Mouse (Mus musculus) erythroid progenitor cell, adult 5-6 weeks (primary cell): ENCODE data around the gene Pirt. TPM values are rescaled to one million over a fixed set of nuclear protein-coding genes. Genes with fewer than 3 reads are reported as not detected.

ENCODE experiments used
- ATAC-seq: replicated peaks from 2 replicates; pipeline ENCODE4 v1.8.0; 2016; ENCODE audit warnings: moderate number of reproducible peaks, mild to moderate bottlenecking, moderate TSS enrichment, inconsistent platforms; ENCODE audit not compliant: poor library complexity, low FRiP score, severe bottlenecking
- total RNA-seq, 2 experiments: library from RNA; stranded (forward) in 1 of 2; stranded (reverse) in 1 of 2; fragments of 150-400 nt in 1 of 2; fragments of 186-747, 209-891 nt in 1 of 2; gene quantifications; 2 replicates each; pipeline versions ENCODE4 v1.2.3 to v1.2.4; 2015 to 2017; ENCODE audit warnings: low replicate concordance in 2 of 2

The Pirt gene
- total RNA-seq, 2 experiments from 2014 or later: not detected

DNA sequence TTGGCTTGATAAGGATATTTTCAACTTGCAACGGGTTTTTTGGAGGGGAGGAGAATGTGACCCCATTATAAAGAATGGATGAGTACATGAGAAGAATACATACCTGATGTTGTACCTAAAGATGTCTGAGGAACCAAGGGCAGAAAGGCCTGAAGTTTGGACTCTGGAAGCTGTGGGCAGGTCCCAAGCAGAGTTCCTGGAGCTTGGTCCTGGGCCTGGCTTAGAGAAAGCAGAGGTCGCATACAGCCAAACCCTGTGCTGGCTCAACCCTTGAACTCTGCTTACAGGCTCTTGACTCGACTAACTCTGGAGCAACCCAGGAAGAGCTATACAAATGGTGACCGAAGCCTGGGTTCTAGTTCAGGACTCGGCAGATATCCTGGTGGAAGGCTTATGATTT, 30.2 kb downstream of the Pirt start:
- no peak for ATAC-seq

DNA sequence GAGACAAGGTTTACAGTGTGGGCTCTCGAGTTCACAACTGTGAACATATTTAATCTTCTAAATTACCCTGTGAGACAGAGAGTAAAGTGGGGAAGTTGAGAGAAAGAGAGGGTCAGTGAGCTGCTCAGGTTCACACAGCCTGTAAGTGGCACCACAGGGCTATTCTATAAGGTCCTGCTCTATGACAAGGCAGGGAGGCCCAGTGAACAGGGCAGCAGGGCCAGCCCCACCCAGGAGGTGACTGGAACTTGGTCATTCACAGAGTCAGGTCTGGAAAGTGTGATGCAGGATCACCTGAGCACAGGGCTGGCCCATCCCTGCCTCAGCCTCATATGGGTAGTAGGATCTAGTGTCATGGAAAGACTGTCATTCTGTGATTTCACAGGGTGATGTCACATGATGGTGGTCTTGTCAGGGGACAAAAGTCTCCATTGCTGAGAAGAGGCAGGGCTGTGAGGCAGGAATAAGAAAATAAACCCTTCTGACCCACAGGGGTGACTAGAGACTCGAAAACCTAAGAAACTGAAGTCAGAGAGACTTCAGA, 33.5 kb downstream of the Pirt start:
- ATAC-seq: no peak

DNA sequence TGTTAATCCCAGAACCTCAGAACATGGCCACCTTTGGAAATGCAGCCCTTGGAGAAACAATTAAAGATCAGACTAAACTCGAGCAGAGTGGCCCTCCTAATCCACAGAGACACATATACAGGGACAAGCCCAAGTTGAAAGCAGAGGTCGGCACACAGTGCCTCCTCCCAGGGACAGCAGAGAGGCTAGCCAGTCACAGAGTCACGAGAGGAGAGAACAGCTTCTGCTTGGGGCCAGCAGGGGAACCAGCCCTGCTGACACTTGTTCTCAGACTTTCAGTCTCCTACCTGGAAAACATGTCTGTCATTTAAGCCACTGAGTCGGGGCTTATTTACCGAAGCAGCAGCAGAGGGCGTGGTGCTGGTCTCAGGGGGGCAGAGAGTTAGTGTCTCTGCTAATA, 34.7 kb downstream of the Pirt start:
- no peak for ATAC-seq

DNA sequence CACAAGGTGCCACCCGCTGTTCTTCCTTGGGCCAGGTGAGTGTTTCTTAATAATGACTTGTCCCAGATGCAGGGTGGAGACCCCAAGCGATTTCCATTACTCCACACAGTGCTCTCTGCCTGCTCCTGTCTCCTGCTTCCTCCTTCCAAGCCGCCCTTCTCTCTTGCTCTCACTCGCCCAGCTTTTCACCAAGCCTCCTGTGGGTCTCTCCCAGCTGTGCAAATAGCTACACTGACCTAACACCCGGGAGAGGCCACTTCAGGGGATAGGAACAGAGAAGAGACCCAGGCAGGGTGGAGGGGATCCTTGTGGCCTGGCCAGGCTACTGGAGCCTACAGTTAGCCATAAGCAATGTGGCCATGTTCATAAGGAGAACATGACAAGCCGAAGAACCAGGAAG, 35.1 kb downstream of the Pirt start:
- no peak for ATAC-seq

DNA sequence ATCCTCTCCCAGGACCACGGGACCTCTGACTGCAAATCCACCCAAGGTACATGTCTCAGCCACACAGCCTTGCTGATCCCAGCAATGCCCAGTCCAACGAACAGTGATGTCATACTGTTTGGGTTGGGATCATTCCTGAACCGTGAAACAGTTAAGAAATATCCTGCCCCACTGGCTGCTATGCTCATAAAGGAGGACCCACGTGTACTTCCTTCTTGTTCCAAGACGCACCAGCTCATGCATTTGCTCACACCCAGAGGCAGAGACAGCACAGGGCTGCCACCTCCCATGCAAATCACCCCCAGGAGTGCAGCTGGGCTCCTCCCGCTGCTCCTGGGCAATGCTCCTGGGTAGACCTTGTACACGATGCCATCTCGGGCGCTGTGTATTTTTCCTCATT, 44.5 kb downstream of the Pirt start, which contains the start of gene Tmem238l:
Gene Tmem238l (plus strand): TSS at position 336 of the 400 bp plus-strand sequence.
- no peak for ATAC-seq

DNA sequence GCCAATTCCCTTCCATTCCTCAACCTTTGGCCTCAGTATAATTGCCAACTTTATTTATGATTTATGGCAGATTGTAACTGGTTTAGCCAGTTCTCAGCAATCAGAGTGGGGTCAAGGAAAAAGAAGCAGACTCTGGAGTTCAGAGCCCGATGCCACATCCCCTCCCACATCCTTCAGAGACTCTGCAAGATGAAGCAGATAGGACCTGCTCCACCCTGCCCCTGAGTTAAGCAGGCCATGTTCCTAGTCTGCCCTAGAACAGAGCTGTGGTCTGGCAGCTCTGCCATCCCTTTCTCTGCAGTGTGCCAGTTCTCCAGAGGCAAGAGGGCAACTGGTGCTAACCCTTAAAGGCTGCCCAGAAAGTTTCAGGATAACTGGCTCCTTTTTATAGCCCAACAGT, 49.0 kb downstream of the Pirt start:
- no peak for ATAC-seq

DNA sequence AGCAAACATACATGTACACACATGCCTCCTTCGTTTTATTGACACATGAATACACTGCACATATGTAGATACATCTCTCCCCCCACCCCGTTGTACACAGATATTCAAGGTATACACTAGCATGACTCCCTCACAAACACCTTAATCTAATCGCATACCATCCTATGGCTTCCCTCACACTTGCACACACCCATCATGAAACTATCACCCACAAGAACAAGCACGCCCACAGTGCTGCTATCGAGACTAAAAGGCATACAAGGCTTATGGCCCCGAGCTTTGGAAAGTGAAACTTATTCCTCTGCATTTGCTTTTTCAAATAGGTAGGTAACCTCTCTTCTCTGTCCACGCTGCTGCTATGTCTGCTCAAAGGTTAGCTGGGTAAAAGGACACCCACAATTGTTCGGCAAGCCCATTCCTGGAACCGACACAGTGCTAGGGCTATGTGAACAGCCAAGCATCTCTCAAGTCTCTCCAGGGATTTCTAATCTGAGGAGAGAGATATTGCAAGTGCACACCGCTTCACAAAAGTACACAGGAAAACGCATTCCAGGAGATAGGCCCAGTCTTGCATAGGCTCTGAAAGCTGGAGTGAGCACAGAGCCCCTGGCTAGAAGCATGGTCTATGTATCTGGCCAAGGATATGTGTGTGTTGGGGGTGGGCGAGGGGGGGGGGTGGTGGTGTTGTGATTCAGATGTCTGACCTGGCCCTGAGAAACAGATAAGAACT, 49.8 kb downstream of the Pirt start:
- no peak for ATAC-seq

DNA sequence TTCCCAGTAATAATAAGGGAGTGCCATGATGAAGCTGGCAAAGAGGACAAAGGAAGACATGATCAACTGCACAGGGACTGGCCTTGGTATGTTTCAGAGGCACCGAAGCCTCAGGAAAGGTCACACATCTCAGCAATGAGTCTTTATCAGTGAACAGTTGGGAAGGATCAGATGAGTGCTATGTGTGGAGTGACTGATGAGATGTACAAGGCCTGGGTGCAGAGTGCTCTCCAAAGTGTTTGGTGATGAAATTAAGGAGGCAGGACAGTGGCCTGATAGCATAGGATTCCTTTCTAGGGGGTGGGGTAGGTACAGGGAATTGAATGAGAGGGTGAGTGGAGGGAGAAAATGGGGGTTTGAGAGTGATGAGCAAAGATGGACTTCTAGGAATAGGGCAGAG, 51.7 kb downstream of the Pirt start:
- no peak for ATAC-seq

DNA sequence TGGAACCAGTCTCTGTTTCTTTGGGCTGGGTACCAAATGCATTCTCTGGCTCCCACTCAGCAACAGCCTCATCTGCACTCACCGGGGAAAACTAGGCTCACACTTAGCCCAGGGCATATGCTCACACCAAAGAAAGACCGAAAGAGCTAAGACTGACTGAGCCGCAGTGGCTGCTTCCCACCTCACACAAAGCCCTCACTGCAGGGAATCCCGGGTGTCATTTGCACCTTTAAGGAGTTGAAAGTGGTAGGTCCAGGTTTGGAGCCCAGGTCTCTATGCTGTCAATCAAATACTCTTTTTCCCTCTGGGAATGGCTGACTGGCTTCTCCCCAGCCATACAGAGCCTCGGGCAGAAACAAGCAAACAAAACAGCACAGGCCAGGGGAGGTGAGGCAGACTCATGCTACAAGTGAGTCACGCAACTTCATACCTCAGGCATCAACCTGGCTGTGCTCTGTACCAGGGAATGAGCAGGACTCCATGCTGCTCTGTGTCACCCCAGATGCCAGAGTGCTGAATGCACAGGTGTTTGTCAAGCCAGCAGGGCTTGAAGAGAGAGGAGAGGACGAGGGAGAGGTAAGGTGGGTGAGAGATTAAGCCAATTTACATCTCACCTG, 54.8 kb downstream of the Pirt start:
- ATAC-seq: no peak

DNA sequence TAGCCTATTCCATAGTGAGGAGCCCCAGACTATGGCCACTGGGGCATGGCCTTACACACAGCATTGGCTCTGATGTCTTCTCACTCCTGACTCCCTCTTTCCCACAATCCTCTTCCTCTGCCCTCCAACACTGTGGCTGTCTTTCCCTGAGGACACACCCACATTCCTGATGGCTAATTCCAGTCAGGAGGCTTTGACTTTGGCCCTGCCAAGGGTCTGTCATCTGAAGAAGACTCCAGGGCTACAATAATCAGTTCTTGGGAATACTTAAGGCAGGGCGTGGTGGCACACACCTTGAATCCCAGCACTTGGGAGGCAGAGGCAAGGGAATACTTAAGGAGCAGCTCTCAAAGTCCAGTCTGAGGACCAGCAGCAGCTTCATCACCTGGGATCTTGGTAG, 56.8 kb downstream of the Pirt start:
- no peak for ATAC-seq

DNA sequence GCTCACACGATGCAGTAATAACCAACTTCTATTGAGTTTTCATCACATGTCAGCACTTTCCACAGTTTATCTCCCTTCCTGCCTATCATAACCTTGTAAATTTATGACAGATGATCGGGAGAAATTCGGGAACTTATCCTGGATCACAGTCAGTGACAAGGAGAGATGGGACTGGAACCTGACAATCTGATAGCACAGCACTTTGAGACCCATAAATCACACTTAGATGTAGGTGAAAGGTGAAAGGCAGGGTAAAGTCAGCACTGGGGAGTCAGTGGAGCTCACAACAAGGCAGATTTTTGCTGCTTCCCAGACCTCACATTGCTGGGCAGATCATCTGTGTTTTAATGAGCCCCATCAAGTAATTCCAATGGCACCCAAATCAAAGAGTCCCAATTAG, 61.7 kb downstream of the Pirt start:
- no peak for ATAC-seq

DNA sequence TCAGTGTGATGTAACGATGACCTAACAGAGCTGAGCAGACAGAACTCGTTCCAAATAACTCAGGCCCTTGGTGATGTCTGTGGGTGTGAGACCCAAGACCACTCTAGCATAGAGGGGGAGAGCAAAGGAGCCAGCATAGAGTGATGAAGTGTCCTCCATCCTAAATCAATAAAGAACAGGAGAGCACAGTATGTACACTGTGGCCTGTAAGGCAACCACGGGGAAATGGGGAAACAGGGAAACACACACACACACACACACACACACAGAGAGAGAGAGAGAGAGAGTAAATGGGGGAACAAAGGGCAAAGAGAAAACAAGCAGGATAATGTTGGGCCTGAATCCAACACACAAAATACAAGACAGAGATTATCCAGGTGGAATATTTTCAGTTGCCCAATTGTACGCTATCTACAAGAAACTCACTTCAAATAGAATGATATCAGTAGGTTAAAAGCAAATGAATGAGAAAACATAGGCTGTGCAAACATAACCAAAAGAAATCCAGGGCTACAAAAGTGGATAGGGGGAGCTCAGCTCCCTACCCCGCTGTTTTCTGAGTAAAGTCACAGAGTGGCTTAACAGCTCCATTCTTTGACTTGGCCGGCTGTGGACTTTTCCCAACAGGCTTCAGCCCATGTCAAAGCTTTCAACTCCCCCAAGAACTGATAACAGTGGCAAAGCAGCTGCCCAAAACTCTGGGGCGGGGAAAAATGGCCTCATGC, 64.0 kb downstream of the Pirt start:
- ATAC-seq: no peak

Other genes with a start within 250 kb of the Pirt start
- gene Tmem238l, start 44.7 kb downstream of the Pirt start, total RNA-seq (2015; ENCODE audit: low replicate concordance): not detected in 2 replicates
- not detected in 2 replicates for gene Tmem238l, start 44.7 kb downstream of the Pirt start, total RNA-seq (2017; ENCODE audit: low replicate concordance)
- 2.9 and 3.8 TPM in 2 replicates for gene Tmem220, start 113.2 kb downstream of the Pirt start, total RNA-seq (2015; ENCODE audit: low replicate concordance)
- gene Tmem220, start 113.2 kb downstream of the Pirt start, total RNA-seq (2017; ENCODE audit: low replicate concordance): 1.3 TPM in 1 of 2 replicates, not detected in the other
- gene Adprm, start 140.6 kb downstream of the Pirt start, total RNA-seq (2015; ENCODE audit: low replicate concordance): 5.0 and 34.8 TPM in 2 replicates
- 3.2 and 8.5 TPM in 2 replicates for gene Adprm, start 140.6 kb downstream of the Pirt start, total RNA-seq (2017; ENCODE audit: low replicate concordance)
- 2.5 TPM in 1 of 2 replicates, not detected in the other for gene Sco1, start 140.7 kb downstream of the Pirt start, total RNA-seq (2015; ENCODE audit: low replicate concordance)
- 2.2 and 2.9 TPM in 2 replicates for gene Sco1, start 140.7 kb downstream of the Pirt start, total RNA-seq (2017; ENCODE audit: low replicate concordance)
- not detected in 2 replicates for gene Myh3, start 166.3 kb downstream of the Pirt start, total RNA-seq (2015; ENCODE audit: low replicate concordance)
- gene Myh3, start 166.3 kb downstream of the Pirt start, total RNA-seq (2017; ENCODE audit: low replicate concordance): not detected in 2 replicates